Mouse (Mus musculus): Measurements from ENCODE around the gene Skint8. TPM values are rescaled to one million over a fixed set of nuclear protein-coding genes. Genes with fewer than 3 reads are reported as not detected.
"Not testable (repeated sequence)": the region's sequence is repeated elsewhere in the genome, so short reads cannot be mapped to it uniquely, and the experiment has no call there.

Skint8 gene
- total RNA-seq, 2 experiments from 2014 or later, result 0.36 TPM; not detected in 1

DNA sequence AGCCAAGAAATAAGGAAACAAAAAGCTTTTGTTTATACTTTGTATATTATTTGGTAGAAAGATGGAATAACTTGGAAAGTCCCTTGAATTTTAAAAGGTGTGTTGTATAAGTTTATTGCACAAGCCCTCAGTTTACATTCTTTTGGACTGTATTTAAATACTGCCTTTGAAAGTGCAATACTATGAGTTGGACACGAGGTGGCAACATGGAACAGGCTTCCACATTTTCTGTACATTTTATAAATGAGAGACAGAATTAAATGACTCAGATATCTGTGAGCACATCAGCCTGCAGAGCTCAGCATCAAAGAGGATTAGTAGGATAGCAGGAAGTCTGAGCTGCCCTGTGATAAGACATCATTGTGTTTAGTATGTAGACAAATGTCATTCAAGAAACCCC is 42.1 kb downstream of the Skint8 start:
- no peak overlapping the region for H3K27ac ChIP-seq
- no peak for DNase-seq (ENCODE audit: extremely low spot score in 1 of 2, low spot score in 2 of 2)
- peak; percentile 60 for TF ChIP-seq CTCF (IDR thresholded peaks at IDR 0.05)
- no peak overlapping the region for H3K4me3 ChIP-seq
- intact Hi-C loops (cut with DNase I), result no loop called here

DNA sequence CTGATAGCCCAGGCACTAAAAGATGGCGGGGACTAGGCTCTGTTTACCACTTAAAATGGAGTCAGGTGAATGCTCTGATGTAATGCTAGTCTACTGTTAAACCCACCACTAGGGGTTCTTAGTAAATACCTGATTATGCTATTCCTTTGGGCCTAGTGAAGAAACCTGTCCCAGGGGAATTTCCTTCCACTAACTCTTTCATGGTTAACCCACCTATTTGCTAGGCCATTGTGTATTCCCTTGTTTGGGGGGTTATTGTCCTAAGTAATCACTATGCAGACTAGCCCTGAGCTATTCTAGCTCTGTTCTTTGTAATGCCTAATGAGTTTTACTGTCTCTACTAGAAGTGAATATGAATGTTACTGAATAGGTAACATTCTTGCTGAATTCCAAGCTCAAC is 44.0 kb downstream of the Skint8 start:
- intact Hi-C loops (cut with DNase I); H3K4me3 ChIP-seq; DNase-seq (ENCODE audit: extremely low spot score in 1 of 2, low spot score in 2 of 2); H3K27ac ChIP-seq: not testable (repeated sequence)

DNA sequence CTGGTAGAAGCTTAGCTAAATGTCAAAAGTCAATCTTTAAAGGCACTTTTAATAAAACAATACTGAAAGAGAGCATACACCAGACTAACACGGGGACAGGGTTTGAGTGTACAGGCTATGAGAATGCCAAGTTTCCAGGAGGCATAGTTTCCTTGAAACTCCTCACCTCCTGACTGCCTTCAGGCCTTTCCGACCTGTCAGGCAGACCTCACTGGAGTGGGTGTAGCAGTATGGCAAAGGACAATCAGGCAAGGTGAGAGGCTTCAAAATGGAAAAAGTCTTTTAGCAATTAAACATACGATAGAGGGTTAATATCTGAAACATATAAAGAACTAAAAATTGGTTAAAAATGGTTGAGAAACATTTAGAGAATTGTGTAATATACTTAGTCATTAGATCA is 44.5 kb downstream of the Skint8 start:
- intact Hi-C loops (cut with DNase I), result no loop called here
- no peak for DNase-seq (ENCODE audit: extremely low spot score in 1 of 2, low spot score in 2 of 2)
- Histone ChIP-seq H3K27ac (no peak overlapping the region), H3K4me3 (no peak overlapping the region)
- no peak for TF ChIP-seq CTCF (IDR thresholded peaks at IDR 0.05)

DNA sequence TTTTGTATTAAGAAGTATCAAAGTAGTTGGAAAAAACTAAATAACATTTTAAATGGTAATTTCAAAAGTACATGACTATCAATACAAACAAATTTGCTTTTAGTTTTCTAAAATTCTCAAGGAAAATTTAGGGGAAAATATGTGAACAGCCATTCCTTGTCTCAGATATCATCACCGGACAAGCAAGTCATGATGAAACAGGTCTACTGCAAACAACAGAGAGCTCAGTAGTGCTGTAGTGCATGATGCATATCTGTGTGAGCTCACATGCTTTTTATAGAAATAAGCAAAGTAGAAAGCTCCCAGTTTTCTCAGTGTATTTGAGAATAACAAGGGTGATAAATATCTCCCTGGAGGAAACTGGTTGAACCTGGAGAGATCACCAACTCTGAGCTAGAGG is 53.4 kb downstream of the Skint8 start, which contains the start of gene Skint7:
Gene Skint7 (plus strand): TSS at position 301 of the 400 bp plus-strand sequence.
- TF ChIP-seq CTCF (IDR thresholded peaks at IDR 0.05), result no peak
- Histone ChIP-seq H3K27ac (no peak within 1 kb of the TSS), H3K4me3 (no peak within 1 kb of the TSS)
- intact Hi-C loops (cut with DNase I), result no loop called here
- DNase-seq (ENCODE audit: extremely low spot score in 1 of 2, low spot score in 2 of 2), result no peak

Other genes with a start within 250 kb of the Skint8 start
- gene Spata6, start 199.4 kb upstream of the Skint8 start, total RNA-seq (2021), result 1 to 10 TPM; 4.5 to 5.1 TPM
- not detected for gene Slc5a9, start 16.5 kb upstream of the Skint8 start, total RNA-seq (2021)
- under 1 TPM; 0.25 to 0.33 TPM for gene Skint7, start 53.5 kb downstream of the Skint8 start, total RNA-seq (2021)
- gene Skint1, start 86.9 kb downstream of the Skint8 start, total RNA-seq (2021), result not detected
- not detected for gene Skint4, start 152.6 kb downstream of the Skint8 start, total RNA-seq (2021)

Measured in left cerebral cortex, adult 2 months (tissue).